Mouse (Mus musculus) CD4-positive, CD25-positive, alpha-beta regulatory T cell, adult 9 weeks (primary cell): Measurements from ENCODE around the gene 2310061N02Rik. TPM values are rescaled to one million over a fixed set of nuclear protein-coding genes. Genes with fewer than 3 reads are reported as not detected.

Source experiments
- polyA plus RNA-seq: library from polyadenylated mRNA; unstranded; fragments of 100-300 nt; shearing (Covaris generic); gene quantifications from one replicate; pipeline ENCODE4 v1.2.1, GENCODE M21; 2017

Gene 2310061N02Rik
- polyA plus RNA-seq: not detected

DNA sequence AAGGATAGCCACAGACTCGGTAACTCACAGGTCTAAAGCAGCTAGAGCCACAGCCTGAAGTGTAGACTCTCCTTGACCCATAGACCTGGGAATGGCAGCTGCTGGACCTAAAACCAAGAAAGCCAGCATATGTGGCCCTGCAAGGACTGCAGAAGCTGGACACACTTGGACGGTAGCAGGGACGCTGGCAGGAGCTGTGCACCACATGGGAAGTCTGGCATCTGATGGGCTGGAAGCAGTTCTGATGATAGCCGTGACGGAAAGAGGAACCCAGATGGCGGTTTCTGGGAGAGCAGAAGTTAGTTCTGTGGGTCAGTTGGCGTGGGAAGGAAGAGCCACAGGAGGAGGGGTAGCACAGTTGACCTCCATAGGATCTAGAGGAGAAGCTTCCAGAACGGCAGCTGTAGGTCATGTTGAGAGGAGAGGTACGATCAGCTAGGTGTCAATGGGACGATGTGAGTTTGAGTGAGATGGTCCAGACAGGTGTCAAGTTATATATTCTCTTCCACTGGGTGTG lies at the start of gene 2310061N02Rik:
Gene 2310061N02Rik (minus strand): TSS at position 467 of the 517 bp plus-strand sequence.

GRCm38 (mm10) chr16:88751535-88751934 lies 43.8 kb upstream of the 2310061N02Rik start, which contains the start of gene Krtap13:
Gene Krtap13 (minus strand): TSS chr16:88751635.

GRCm38 (mm10) chr16:88728812-88729275 lies 21.1 kb upstream of the 2310061N02Rik start, which contains the start of gene Krtap13-1:
Gene Krtap13-1 (plus strand): TSS chr16:88728862.

GRCm38 (mm10) chr16:88671571-88671970 lies 36.2 kb downstream of the 2310061N02Rik start, which contains the start of gene Krtap27-1:
Gene Krtap27-1 (minus strand): TSS chr16:88671671.

Other genes starting within 250 kb of the 2310061N02Rik start
- not detected for gene Cldn17, start 201.0 kb downstream of the 2310061N02Rik start, polyA plus RNA-seq
- not detected for gene Cldn8, start 144.8 kb downstream of the 2310061N02Rik start, polyA plus RNA-seq
- not detected for gene Krtap24-1, start 95.7 kb downstream of the 2310061N02Rik start, polyA plus RNA-seq
- gene 2310079G19Rik, start 80.3 kb downstream of the 2310061N02Rik start, polyA plus RNA-seq: not detected
- gene Krtap26-1, start 60.2 kb downstream of the 2310061N02Rik start, polyA plus RNA-seq: not detected
- not detected for gene Krtap27-1, start 36.3 kb downstream of the 2310061N02Rik start, polyA plus RNA-seq
- gene Krtap13-1, start 20.9 kb upstream of the 2310061N02Rik start, polyA plus RNA-seq: not detected
- gene Krtap13, start 43.7 kb upstream of the 2310061N02Rik start, polyA plus RNA-seq: not detected
- gene 2310034C09Rik, start 50.9 kb upstream of the 2310061N02Rik start, polyA plus RNA-seq: not detected
- not detected for gene 2310057N15Rik, start 66.2 kb upstream of the 2310061N02Rik start, polyA plus RNA-seq
- not detected for gene Gm5965, start 69.9 kb upstream of the 2310061N02Rik start, polyA plus RNA-seq
- not detected for gene Gm20741, start 104.3 kb upstream of the 2310061N02Rik start, polyA plus RNA-seq
- gene Krtap15, start 112.3 kb upstream of the 2310061N02Rik start, polyA plus RNA-seq: not detected
- gene Krtap14, start 118.2 kb upstream of the 2310061N02Rik start, polyA plus RNA-seq: not detected
- gene Krtap19-1, start 161.4 kb upstream of the 2310061N02Rik start, polyA plus RNA-seq: not detected
- gene Krtap19-2, start 166.3 kb upstream of the 2310061N02Rik start, polyA plus RNA-seq: not detected
- not detected for gene Krtap19-3, start 170.1 kb upstream of the 2310061N02Rik start, polyA plus RNA-seq
- not detected for gene Krtap19-4, start 177.1 kb upstream of the 2310061N02Rik start, polyA plus RNA-seq
- not detected for gene Krtap19-5, start 188.5 kb upstream of the 2310061N02Rik start, polyA plus RNA-seq
- gene Krtap19-9b, start 224.3 kb upstream of the 2310061N02Rik start, polyA plus RNA-seq: not detected